Mouse (Mus musculus) cerebellum, adult 9-10 months (tissue): ENCODE data around the gene 9930021J03Rik.

ENCODE experiments used
- DNase-seq: peaks from one replicate; pipeline ENCODE4 v3.0.0; 2022

9930021J03Rik gene

DNA sequence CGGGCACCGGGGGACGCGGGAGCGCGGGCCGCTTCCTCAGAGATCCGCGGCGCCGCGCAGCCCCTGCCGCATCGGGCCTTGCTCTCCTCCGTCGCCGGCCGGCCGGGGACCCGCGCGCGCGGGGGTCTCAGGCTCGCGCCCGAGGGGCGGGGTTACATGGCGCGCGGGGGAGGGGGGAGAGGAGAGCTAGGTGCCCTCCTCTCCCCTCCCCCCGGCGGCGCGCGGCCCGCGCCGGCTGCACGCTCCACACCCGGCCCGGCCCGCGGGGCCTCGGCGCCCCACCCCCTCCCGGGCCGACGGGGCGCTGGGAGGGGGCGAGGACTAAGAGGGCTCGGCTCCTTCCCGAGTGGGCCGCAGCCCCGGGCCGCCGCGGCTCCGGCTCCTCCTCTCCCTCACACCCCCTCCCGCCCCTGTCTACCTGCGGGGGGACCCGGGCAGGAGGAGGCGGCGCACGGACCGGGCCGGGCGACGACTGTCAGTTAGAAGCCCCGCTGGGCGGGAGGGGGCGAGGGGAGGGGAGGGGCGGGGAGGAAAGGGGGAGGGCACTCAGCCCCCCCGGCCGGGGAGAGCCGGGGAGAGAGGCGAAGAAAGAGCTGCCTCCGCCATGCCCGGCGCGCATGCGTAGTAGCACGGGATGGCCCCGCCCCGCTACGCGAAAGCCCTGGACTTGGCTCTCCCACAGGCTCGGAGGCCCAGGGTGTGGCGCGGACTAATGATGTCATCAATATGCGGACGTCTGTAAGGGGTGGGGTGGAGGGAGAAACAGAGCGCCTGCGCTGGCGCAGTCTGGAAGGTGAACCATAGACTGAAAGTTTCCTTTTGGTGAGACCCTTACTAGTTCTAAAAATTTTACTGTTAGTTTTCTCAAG, at the start of gene 9930021J03Rik:
Gene 9930021J03Rik (minus strand): TSS at position 73 of the 869 bp plus-strand sequence.
- DNase-seq, result peak; percentile 99

- no peak for DNase-seq
Observed at GRCm38 (mm10) chr19:29853711-29854110, 47.9 kb upstream of the 9930021J03Rik start.

DNA sequence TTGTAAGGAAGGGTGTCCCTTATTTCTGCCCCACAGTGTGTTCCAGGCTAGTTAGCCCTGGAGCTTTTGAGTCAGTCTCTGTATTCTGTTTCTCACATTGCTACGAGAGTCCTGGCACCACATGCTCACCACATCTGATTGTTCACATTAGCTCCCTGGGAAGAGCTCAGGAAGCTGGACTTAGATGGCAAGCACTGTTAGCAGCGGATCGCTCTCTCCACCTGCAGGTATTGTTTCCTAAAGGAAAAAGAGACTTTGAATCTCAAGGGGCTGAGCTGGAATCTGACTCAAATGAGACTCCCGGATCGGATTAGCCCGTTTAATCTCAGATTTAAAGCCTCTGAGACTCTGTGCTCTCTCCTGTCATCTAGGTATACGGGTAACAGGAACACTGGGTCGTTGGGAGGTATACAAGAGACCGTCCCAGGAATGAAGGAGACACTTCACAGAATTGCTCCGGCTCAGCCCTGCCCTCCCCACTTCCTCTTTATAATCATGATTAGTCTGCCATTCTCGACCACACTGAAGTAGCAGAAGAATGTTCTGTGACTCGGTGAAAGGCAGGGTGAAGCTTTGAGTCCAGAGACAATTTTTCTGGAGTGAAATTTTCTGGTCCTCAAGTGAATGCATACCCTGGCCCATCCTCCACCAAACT, 45.4 kb upstream of the 9930021J03Rik start:
- no peak for DNase-seq

GRCm38 (mm10) chr19:29849924-29850551, 44.2 kb upstream of the 9930021J03Rik start:
- no peak for DNase-seq

GRCm38 (mm10) chr19:29844036-29844661, 38.4 kb upstream of the 9930021J03Rik start:
- DNase-seq, result no peak

GRCm38 (mm10) chr19:29843641-29844035, 37.8 kb upstream of the 9930021J03Rik start:
- no peak for DNase-seq

DNA sequence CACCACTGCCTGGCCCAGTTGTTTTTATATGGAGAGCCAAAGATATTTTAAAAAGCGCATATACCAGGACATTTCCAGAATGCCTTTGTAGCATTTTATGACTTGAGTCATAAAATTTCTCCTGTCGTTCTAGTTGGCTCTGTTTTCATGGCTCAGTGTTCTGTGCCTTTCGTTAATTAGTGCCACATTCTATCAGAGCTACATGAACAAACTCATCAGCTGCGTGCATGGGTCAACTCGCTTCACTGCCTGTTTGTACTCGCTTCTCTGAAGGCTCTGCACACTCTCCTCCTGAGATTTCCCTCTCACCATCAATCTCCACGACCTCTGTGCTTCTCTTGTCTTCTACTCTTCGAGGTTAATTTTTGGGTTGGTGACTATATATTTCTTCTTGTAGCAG, 37.2 kb upstream of the 9930021J03Rik start:
- DNase-seq, result no peak

- no peak for DNase-seq
Observed at GRCm38 (mm10) chr19:29840642-29841041, 34.9 kb upstream of the 9930021J03Rik start.

- DNase-seq, result no peak
Observed at GRCm38 (mm10) chr19:29838636-29839135, 32.9 kb upstream of the 9930021J03Rik start.

DNA sequence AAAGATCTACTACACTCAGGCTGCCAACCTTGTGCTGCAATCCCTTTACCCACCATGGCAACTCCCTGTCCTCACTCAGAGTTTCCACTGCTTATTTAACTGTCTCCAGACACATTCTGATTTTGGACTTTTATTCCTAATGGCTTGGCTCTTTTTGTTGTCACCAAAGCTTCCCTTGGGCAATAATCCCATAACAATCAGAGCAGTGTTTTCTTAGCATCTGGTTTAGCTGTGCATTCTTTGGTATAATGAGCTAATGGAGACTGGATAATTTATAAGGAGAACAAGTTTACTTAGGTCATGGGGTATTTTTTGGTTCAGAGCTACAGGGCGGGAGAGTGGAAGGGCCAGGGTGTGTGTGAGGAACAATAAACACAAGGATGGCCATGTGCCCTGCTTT, 32.4 kb upstream of the 9930021J03Rik start:
- no peak for DNase-seq

GRCm38 (mm10) chr19:29835364-29836034, 29.7 kb upstream of the 9930021J03Rik start:
- DNase-seq, result no peak

DNA sequence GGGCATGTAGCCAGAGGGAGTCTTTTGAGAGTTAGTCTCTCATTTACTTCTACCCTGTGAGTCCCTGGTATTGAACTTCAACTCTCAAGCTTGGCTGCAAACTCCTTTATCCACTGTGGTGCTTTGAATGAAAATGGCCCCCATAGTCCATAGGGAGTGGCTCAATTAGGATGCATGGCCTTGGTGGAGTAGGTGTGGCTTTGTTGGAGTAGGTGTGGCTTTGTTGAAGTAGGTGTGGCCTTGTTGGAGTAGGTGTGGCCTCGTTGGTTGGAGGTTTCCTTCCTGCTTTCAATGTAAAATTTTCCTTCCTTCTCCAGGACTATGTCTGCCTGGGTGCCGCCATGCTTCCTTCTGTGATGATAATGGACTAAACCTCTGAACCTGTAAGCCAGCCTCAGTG, 25.1 kb upstream of the 9930021J03Rik start:
- DNase-seq, result no peak

GRCm38 (mm10) chr19:29828558-29828957, 22.8 kb upstream of the 9930021J03Rik start:
- no peak for DNase-seq

DNA sequence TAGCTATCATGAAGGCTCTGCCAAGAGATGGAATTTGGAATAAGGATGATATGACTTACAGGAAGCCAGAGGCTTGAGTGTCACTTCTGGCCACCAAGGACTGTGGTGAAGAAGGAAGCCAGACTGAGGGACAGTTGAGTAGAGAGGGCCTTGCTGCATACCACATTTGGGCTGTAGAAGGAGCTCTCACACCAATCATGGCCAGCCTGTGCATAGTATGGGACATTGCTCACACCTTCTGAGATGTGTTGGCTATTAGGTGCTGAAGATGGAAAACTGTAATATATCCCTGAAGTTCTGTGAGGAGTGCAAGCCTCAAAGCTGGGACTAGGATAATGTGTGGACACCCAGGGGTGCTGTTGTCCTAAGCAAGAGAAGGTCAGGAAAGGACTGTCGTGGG, 20.9 kb upstream of the 9930021J03Rik start:
- no peak for DNase-seq

- DNase-seq, result no peak
Observed at GRCm38 (mm10) chr19:29825003-29825402, 19.2 kb upstream of the 9930021J03Rik start.

DNA sequence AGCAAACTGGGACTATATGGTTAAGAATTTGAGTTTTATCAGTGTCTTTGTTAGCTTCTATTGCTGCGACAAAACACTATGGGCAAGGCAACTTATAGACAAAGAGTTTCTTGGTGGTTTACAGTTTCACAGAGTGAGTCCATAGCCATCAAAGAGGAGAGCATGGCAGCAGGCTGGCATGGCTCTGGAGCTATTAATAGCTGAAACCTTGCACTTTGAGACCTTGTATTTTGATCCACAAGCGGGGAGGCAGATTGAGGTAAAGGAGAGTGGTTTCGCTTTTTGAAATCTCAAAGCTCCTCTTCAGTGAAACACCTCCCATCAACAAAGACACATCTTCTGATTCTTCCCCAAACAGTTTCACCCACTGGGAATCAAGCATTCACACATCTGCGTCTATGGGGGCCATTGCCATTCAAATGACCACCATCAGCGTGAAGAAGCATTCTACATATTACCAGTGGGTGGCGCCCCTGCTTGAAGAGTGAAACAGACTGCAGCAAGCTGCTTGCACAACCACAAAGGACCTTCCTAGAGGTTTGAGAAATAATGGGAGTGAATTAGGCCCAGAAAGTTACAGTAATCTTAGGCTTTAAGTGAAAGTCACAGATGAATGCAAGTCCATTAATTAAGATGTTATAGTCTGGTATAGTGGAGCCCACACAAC, 18.4 kb upstream of the 9930021J03Rik start:
- DNase-seq, result no peak

GRCm38 (mm10) chr19:29823456-29824010, 17.7 kb upstream of the 9930021J03Rik start:
- no peak for DNase-seq

GRCm38 (mm10) chr19:29820966-29821365, 15.2 kb upstream of the 9930021J03Rik start:
- DNase-seq, result peak; percentile 75

DNA sequence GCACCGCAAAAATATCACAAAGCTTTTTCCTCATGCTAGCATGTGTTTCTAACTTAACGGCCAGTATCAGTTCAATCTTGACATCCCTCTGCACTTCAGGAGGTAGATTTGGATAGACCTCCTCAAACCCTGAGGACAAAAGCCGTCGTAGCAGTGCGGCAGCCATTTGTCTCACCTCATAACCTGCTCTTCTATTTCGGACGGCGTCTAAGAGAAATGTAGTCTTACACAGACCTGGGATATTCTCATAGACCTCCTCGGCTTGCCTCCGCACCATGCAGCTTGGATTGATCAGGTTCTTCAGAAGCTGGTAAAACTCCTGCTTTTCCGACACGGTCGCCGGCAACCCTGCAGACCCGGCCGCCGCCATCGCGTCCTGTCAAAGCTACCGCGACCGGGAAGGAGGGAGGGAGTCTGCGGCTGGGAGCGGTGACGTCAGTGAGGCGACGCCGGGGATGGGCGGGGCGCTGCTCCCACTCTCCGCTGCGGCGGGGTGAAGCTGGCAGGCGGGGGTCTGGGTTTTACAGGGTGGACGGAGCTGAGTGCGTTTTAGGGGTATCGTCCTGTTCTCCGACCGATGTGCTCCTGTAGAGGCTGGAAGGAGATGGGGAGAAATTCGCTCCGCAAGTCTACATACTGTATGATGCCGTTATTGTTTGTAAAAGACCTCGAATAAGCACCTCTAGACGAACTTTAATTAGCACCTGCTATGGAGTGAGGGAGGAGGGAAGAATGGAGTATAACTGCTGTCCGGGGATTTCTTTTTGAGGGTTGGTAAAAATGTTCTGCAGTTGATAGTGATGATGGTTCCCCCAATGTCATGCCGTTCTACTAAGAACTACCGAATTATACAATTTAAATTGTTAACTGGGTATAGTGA, 7.0 kb upstream of the 9930021J03Rik start, which contains the start of gene Ranbp6:
Gene Ranbp6 (minus strand): TSS at position 394 of the 880 bp plus-strand sequence.
- peak; percentile 91 for DNase-seq

DNA sequence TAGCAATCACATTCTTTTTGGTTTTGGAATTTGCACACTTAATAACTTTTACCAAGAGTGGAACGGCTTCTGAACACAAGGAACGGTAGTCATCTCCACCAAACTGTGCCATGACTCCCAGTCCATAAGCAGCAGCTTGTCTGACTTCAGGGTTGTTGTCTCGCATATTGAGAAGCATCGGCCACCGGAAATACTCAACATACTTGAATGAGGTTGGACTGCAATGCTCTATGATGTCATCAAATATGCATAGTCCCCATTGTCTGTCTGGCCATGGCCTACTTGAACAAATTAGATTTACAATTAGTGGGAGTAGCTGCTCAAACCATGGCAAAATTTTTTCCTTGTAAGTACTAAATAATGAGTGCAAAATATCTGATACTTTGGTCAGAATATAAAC, 4.2 kb upstream of the 9930021J03Rik start:
- DNase-seq, result no peak
